Mouse (Mus musculus) liver, embryonic 16.5 days (tissue): ENCODE measurements around the gene 5330417C22Rik. TPM values are rescaled to one million over a fixed set of nuclear protein-coding genes. Genes with fewer than 3 reads are reported as not detected.
A peak's percentile ranks its signal among the peaks of the same experiment; 100 is the strongest.

ENCODE experiments used
- ATAC-seq: fragments of 200-750 bp; cut with Nextera tagmentation; 2 replicates; pipeline ENCODE4 v1.8.0; 2017; ENCODE audit warnings: low read depth, mild to moderate bottlenecking, moderate number of reproducible peaks, moderate library complexity
- H3K27ac ChIP-seq: fragments of 300-500 bp; sonication (generic); 2 replicates; pipeline ENCODE4 v1.5.1; 2014; ENCODE audit warnings: mild to moderate bottlenecking, low read length
- H3K27me3 ChIP-seq: fragments of 300-500 bp; sonication (generic); 2 replicates; pipeline ENCODE4 v1.6.1; 2014; ENCODE audit warnings: low read depth, low read length, mixed read lengths; ENCODE audit not compliant: control insufficient read depth, insufficient read depth
- H3K36me3 ChIP-seq: fragments of 300-500 bp; sonication (generic); 2 replicates; pipeline ENCODE4 v1.6.1; 2014; ENCODE audit warnings: mild to moderate bottlenecking; ENCODE audit not compliant: control insufficient read depth, insufficient read depth
- H3K4me1 ChIP-seq: fragments of 300-500 bp; sonication (generic); 2 replicates; pipeline ENCODE4 v1.6.1; 2014; ENCODE audit warnings: low read depth, low read length, mixed read lengths; ENCODE audit not compliant: control insufficient read depth
- H3K4me2 ChIP-seq: fragments of 300-500 bp; sonication (generic); 2 replicates; pipeline ENCODE4 v1.6.1; 2014; ENCODE audit warnings: low read depth, low read length, mixed read lengths
- H3K4me3 ChIP-seq: fragments of 300-500 bp; sonication (generic); 2 replicates; pipeline ENCODE4 v1.5.1; 2014; ENCODE audit warnings: low read depth, mild to moderate bottlenecking, low read length
- H3K9ac ChIP-seq: fragments of 300-500 bp; sonication (generic); 2 replicates; pipeline ENCODE4 v1.6.1; 2014; ENCODE audit warnings: low read depth, low read length
- H3K9me3 ChIP-seq: fragments of 300-500 bp; sonication (generic); replicated peaks from 2 replicates; pipeline ENCODE4 v1.6.1; 2016; ENCODE audit warnings: low read length; ENCODE audit not compliant: control insufficient read depth
- WGBS: fragments of 180-500 bp; shearing (Covaris S2); extraction: QIAGEN DNeasy Blood & Tissue Kit; methylation state at CpG from one replicate; pipeline ENCODE4 v1.1.7; 2014; ENCODE audit not compliant: insufficient replicate concordance; 5-methylcytosine and 5-hydroxymethylcytosine counted together
- polyA plus RNA-seq: library from polyadenylated mRNA; unstranded; fragments of >200 nt; fragmentation: Nextera tagmentation; extraction: Ambion mirVana; gene quantifications from 2 replicates; pipeline ENCODE4 v1.2.1, GENCODE M21; 2015

5330417C22Rik gene
- polyA plus RNA-seq, 1 experiment from 2014 or later: 0.63 TPM

DNA sequence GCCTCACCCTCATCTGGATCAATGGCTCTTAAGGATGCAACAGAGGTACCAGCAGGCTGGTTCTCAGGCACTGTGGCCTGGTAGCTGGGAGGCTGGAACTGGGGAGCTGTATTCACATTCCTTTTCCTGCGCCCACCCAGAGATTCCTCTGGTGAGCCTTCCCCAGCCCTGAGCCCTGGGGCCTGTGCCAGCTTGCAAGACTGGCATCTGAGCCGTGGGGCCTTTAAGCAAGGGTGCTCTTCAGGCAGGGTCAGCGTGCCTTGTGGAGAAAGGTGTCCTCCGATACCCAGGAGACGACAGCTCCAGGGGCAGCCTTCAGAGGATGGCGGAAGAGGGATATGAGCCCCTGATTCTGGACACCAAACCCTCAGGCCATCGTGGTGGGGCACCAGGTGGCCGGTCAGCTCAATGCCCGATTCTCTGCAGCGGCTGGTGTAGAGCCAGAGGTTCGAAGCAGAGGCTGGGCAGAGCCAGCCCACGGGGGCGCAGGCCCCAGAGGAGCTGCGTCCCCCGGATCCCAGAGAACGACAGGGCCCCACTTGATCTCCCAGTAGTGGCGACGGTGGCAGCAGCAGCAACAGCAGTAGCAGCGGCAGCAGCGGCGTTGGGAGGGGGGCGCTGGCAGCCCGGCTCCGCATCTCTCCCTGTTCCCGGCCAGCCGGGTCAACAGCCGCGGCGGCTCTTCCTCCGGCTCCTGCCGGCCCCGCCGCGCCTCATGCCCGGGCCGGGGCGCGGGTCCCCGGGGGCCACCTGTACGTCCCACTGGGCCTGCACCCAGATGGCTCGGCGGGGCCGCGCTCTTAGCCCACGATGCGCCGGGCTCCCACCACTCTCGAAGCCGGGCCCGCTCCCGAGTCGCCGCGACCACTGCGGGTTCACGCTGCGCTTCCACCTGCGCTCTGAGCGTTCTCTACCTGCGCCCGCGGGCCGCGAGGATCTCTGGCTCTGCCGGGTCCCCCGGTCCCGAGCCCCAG is 121.2 kb downstream of the 5330417C22Rik start, which contains the start of gene Celsr2:
Celsr2 (minus strand) TSS at position 696 of the 974 bp plus-strand sequence.
- Histone ChIP-seq H3K9me3 (peaks cover 8% of the 10 kb centered on the region; the same call in 1 of the 2 replicates), H3K27ac (no peak within 1 kb of the TSS), H3K27me3 (peaks cover 27% of the 10 kb centered on the region), H3K4me3 (peak within 1 kb of the TSS; percentile 62), H3K36me3 (no peaks in the 10 kb centered on the region), H3K4me2 (peak within 1 kb of the TSS; percentile 96), H3K4me1 (peaks cover 5% of the 10 kb centered on the region), H3K9ac (peak within 1 kb of the TSS; percentile 58)
- 8% methylated on average over 67 of the region's 67 CpGs for WGBS
- ATAC-seq: no peak; the same call in 1 of the 2 replicates

DNA sequence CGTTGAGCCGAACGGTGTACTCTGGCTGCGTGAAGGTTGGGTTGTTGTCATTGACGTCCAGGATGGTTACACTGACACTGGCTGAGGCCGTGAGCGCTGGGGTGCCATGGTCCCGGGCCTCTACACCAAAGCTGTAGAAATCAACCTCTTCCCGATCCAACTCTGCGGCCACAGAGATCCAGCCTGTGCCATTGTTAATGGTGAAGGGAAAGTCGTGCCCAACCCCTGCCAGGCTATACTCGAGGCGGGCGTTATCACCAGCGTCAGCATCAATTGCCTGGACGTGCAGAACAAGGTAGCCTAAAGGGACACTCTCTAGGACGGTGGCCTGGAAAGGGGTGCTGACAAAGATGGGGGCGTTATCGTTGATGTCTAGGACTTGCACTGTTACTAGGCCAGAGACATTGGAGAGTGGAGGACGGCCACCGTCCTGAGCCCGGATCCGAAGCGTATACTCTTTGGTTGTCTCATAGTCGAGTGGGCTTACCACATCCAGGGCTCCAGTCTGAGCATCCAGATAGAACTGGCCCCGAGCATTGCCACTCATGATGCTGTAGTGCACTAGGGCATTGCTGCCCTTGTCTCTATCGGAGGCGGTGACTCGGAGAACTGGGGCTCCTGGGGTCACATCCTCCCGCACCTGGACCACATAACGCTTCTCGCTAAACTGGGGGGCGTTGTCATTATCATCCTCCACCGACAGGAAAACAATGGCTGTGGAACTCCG is 122.5 kb downstream of the 5330417C22Rik start:
- Histone ChIP-seq H3K9me3 (peaks cover 8% of the 10 kb centered on the region; the same call in 1 of the 2 replicates), H3K36me3 (no peaks in the 10 kb centered on the region), H3K27me3 (peaks cover 27% of the 10 kb centered on the region), H3K4me1 (peaks cover 5% of the 10 kb centered on the region), H3K9ac (no peak overlapping the region), H3K4me2 (no peak overlapping the region), H3K27ac (no peak overlapping the region), H3K4me3 (no peak overlapping the region)
- WGBS: 89% methylated on average over 35 of the region's 35 CpGs
- ATAC-seq: no peak

DNA sequence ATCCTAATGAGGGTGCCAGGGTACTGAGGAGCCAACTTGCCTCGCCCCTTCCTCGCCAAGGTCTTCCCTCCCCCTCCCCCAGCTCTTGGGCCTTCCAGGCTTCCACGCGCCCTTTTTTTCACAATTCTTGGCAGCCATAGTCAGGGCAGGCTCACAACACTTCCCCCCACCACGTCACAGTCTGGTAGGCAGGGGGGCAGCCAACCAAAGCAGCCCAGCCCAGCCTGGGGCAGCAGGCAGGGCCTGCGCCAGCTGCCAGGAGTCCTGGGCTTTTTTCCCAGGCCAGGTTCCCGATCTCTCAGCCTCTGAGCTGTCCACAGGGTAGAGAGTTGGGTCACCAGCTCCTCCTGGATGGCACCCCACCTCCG is 124.6 kb downstream of the 5330417C22Rik start:
- Histone ChIP-seq H3K4me1 (peaks cover 5% of the 10 kb centered on the region), H3K27ac (no peak overlapping the region), H3K9me3 (peaks cover 8% of the 10 kb centered on the region; the same call in 1 of the 2 replicates), H3K27me3 (peaks cover 23% of the 10 kb centered on the region), H3K36me3 (no peaks in the 10 kb centered on the region), H3K9ac (no peak overlapping the region), H3K4me3 (no peak overlapping the region), H3K4me2 (no peak overlapping the region)
- no peak for ATAC-seq
- WGBS: 71% methylated on average over 8 of the region's 8 CpGs

DNA sequence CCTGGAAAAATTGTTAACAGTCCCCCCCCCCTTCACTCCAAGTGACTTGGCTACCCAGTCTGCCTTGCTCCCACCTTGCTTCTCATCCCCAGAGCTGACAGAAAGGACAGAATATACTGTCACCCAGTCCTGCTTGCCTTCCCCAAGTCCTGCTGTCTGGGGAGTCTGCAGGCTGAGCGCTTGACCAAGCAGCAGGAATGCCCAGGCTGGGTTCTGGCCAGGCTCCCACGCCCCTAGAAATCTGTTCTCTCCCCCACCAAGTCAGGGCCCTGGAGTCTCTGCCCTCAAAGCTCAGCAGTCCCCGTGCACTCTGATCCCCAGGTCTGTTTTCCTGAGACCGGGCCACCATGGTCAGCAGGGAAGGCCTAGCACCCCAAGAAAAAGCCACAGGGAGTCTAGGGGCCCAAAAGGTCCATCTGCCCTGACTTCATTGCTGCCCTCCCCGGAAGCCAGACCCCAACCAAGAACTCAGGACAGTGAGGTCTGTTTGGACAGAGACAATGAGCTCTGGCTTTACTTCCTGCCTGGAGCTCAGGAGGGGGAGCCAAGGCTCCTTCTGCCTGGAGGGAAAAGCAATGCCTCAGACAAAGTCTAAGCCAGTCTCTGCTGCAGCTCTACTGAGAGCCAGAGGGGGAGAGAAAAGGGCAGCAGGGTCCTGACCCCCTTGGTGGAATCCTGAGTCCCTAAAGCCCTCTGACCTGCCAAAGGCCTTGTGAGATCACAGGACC is 125.1 kb downstream of the 5330417C22Rik start:
- 52% methylated on average over 5 of the region's 5 CpGs for WGBS
- Histone ChIP-seq H3K9ac (no peak overlapping the region), H3K9me3 (peaks cover 8% of the 10 kb centered on the region; the same call in 1 of the 2 replicates), H3K27ac (no peak overlapping the region), H3K36me3 (no peaks in the 10 kb centered on the region), H3K4me3 (no peak overlapping the region), H3K4me2 (no peak overlapping the region), H3K4me1 (peaks cover 5% of the 10 kb centered on the region), H3K27me3 (peaks cover 17% of the 10 kb centered on the region)
- no peak for ATAC-seq

DNA sequence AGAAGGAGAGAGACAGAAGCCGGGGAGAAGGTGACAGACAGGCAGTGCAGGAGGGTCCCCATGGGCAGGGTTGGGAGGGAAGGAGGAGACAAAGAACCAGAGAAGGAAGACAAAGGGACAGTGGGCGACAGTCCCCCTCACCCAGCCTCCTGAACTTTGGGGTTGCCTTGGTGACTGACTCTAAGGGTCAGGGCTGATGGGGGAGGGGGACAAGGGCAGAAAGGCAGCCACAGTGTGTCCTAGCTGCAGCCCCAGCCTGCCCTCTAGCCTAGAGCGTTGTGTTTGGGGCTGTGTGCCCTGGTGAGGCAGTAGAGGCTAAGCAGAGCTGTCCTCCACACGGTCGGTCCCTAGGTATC is 126.0 kb downstream of the 5330417C22Rik start:
- peaks cover under 1% of the 10 kb centered on the region; the same call in 1 of the 2 replicates for H3K4me1 ChIP-seq
- no peak overlapping the region for H3K4me2 ChIP-seq
- peaks cover 9% of the 10 kb centered on the region for H3K27me3 ChIP-seq
- WGBS: 46% methylated on average over 5 of the region's 5 CpGs
- no peaks in the 10 kb centered on the region for H3K36me3 ChIP-seq
- H3K27ac ChIP-seq: no peak overlapping the region
- ATAC-seq: no peak
- H3K9me3 ChIP-seq: peaks cover 8% of the 10 kb centered on the region; the same call in 1 of the 2 replicates
- no peak overlapping the region for H3K4me3 ChIP-seq
- no peak overlapping the region for H3K9ac ChIP-seq

DNA sequence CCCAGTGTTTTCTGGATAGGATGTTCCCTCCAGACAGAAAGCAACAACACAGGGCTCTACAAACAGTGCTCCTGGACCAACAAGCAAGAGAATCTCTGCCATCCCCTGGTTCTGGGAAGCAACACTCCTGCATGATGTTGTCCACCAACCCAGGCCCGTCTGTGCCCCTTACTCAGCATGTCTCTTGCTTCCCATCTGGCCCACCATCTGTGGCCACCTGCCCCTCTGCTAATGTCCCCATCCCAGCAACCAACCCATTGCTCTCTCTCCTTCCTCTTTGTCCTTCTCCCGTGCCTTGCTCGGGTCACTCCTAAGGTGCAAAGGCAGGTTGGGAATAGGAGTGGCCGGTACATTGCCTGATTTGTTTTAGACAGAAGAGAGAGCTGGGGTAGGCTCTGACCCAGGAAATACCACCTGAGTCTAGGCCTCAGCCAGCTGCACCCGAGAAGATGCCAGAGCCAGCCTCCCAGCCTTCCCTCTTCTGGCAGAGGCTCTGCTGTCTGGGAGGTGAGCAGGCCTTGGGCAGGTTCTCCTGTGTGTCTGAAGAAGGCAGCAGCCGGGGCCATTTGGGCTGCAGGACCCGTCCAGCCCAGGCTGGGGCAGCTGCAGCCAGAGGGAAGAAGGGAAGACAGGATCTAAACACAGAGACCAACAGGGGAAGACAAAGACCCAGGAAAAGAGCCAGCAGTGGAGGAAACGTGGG is 126.5 kb downstream of the 5330417C22Rik start:
- no peak for ATAC-seq
- no peak overlapping the region for H3K9ac ChIP-seq

DNA sequence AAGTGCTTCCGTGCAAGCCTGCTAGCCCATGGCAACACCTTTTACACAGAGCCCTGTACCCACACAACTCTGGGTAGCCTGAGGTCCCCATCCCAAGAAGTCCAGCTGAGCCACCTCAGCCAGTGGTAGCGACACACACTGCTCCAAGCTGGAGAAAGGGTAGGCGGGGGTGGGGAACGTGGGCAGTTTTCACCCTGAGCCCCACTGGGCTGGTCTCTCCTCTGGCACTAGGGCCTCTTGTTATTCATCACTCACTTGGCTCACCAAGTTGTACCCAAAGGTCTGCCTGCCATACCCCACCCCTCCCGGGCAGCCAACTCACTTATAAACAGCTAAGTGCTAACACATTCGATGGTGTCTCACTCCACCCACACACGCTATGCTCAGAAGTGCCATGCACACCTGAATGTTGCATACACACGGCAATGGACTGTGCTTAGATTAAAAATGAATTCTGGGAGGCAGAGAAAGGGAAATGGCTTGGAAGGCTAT is 127.8 kb downstream of the 5330417C22Rik start:
- no peak overlapping the region for H3K27ac ChIP-seq
- WGBS: 77% methylated on average over 8 of the region's 8 CpGs

More for the DNA sequence above, 126.5 kb downstream of the 5330417C22Rik start:
- Histone ChIP-seq H3K4me3 (no peak overlapping the region), H3K9me3 (peaks cover 8% of the 10 kb centered on the region; the same call in 1 of the 2 replicates), H3K4me2 (no peak overlapping the region), H3K36me3 (no peaks in the 10 kb centered on the region), H3K27ac (no peak overlapping the region), H3K4me1 (no peaks in the 10 kb centered on the region), H3K27me3 (peaks cover 3% of the 10 kb centered on the region)
- WGBS: 57% methylated on average over 8 of the region's 8 CpGs

DNA sequence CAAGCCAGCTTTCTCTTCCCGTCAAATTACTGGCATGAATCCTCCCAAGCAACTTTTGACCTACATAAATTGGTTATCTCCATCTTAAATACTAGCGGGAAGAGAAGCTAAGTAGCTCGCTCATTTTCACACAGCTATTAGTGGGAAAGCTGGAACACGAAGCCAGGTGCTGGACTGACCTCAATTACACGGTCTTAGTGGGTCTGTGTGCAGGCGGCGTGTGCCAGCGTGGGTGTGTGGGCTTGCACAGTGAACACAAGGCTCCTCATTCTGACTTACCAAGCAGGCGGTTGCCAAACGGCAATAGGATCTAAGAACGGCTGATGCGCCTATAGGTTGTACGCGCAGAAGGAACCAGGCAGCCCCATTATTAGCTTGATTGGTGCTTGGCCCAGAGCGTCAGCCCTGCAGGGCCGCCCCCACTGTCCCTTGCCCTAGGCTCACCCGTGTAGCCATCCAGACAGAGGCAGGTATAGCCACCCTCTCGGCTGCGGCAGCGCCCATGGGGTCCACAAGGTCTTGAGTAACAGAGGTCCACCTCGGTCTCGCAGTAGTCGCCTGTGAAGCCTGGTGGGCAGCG is 129.9 kb downstream of the 5330417C22Rik start:
- no peak overlapping the region for H3K9ac ChIP-seq
- no peak overlapping the region for H3K4me2 ChIP-seq
- H3K4me3 ChIP-seq: no peak overlapping the region
- peaks cover 2% of the 10 kb centered on the region; the same call in 1 of the 2 replicates for H3K4me1 ChIP-seq
- WGBS: 78% methylated on average over 24 of the region's 24 CpGs
- no peaks in the 10 kb centered on the region for H3K36me3 ChIP-seq
- ATAC-seq: no peak
- H3K27me3 ChIP-seq: no peaks in the 10 kb centered on the region
- no peaks in the 10 kb centered on the region for H3K9me3 ChIP-seq
- H3K27ac ChIP-seq: no peak overlapping the region

More for the DNA sequence above, 127.8 kb downstream of the 5330417C22Rik start:
- H3K4me2 ChIP-seq: no peak overlapping the region
- H3K9me3 ChIP-seq: peaks cover 6% of the 10 kb centered on the region; the same call in 1 of the 2 replicates
- H3K36me3 ChIP-seq: no peaks in the 10 kb centered on the region
- no peaks in the 10 kb centered on the region for H3K4me1 ChIP-seq
- ATAC-seq: no peak
- H3K4me3 ChIP-seq: no peak overlapping the region
- no peak overlapping the region for H3K9ac ChIP-seq
- H3K27me3 ChIP-seq: no peaks in the 10 kb centered on the region
